In the genomic region with DNA sequence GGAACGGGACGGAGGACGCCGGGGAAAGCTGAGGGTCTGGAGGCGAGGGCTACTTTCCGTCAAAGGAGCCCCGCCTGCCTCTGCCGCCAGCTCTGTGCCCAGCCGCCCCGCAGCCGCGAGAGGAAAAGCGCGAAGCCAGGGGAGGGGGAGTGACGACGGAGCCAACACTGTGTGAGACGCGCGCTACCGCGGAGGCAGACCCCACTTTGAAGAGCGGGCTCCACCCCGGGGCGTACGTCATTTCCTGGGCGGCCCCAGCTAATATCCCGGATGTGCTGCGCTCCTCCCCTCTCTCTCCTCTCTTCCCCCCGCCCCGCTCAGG, we compare ENCODE assay signal across 8 mouse cellular contexts. TPM values are rescaled to one million over a fixed set of nuclear protein-coding genes. Genes with fewer than 3 reads are reported as not detected.
A peak's percentile ranks its signal among the peaks of the same experiment; 100 is the strongest.
DNase-seq lines count a peak whose midpoint lies in the region; TF ChIP-seq lines count a peak whose summit lies in the region.

No protein-coding gene starts in this region.

- WGBS in macrophage (ENCODE audit: missing documents), result 1% methylated on average over 27 of the region's 30 CpGs

- peak; percentile 96 for TF ChIP-seq POLR2A in cortical plate, adult 2 months (IDR thresholded peaks at IDR 0.05; ENCODE audit: extremely low read depth, insufficient read depth, low read length)

- peaks cover 2% of the 10 kb centered on the region; the same call in 1 of the 2 replicates for H3K4me1 ChIP-seq in cortical plate, adult 2 months (ENCODE audit: control insufficient read depth, insufficient read depth, low read length)

- H3K4me3 ChIP-seq in cortical plate, adult 2 months (ENCODE audit: insufficient read depth, low read length), result peak overlapping the region; percentile 100
- peak overlapping the region; percentile 97 for H3K4me3 ChIP-seq in left cerebral cortex, adult 2 months
- H3K4me3 ChIP-seq in macrophage (ENCODE audit: inconsistent target), result peak overlapping the region; percentile 66

- H3K36me3 ChIP-seq in macrophage (ENCODE audit: inconsistent target), result no peaks in the 10 kb centered on the region

- no peaks in the 10 kb centered on the region for H3K79me2 ChIP-seq in macrophage (ENCODE audit: inconsistent target)

- intact Hi-C loops in left cerebral cortex, adult 2 months (cut with DNase I), result loop anchor here (2.0 to 10.0 kb wide), 5 partner anchors 76 to 616 kb away; no protein-coding TSS in a partner anchor

- TF ChIP-seq CTCF in cortical plate, adult 2 months (IDR thresholded peaks at IDR 0.05; ENCODE audit: extremely low read depth, insufficient read depth, low read length), result no peak
- TF ChIP-seq CTCF in left cerebral cortex, adult 2 months (IDR thresholded peaks at IDR 0.05), result no peak

- peak overlapping the region; percentile 100 for H3K27ac ChIP-seq in cortical plate, adult 2 months (ENCODE audit: insufficient read depth, low read length)
- peak overlapping the region; percentile 100 for H3K27ac ChIP-seq in left cerebral cortex, adult 2 months
- peak overlapping the region; percentile 67 for H3K27ac ChIP-seq in macrophage

- peak; percentile 98 for DNase-seq in adipocyte (ENCODE audit: low spot score)
- peak; percentile 82 to 88 for DNase-seq in gastrocnemius, adult 8-10 months (ENCODE audit: low spot score in 2 of 2)
- DNase-seq in hindlimb bud, embryonic 11.5 days (ENCODE audit: extremely low spot score, low read depth, low spot score), result peak; percentile 80
- DNase-seq in left cerebral cortex, adult 2 months (ENCODE audit: extremely low spot score in 1 of 2, low spot score in 2 of 2), result peak; percentile 95 to 96
- DNase-seq in right cerebral cortex, adult 2 months (ENCODE audit: low spot score in 2 of 2), result peak; percentile 95 to 96
- peak; percentile 80 for DNase-seq in urinary bladder, postnatal 10 days (ENCODE audit: low spot score)

RNA-seq across cellular contexts. Expression of gene Rfx3, which starts 0.4 kb away (rescaled TPM):
- polyA plus RNA-seq in cortical plate, adult 2 months (2012; rRNA removed), result 12.5 and 14.7 TPM in 2 replicates
- 1 to 10 TPM; 1.6 to 3.1 (median 2.5) TPM for total RNA-seq in gastrocnemius, adult 8-10 months (2022)
- total RNA-seq in left cerebral cortex, adult 2 months (2021), result 10 to 100 TPM; 76.3 to 82.1 TPM
- 1 to 10 TPM in 25 of 26 experiments, under 1 TPM in 1; 0.59 to 7.8 (median 4.0) TPM for total RNA-seq in macrophage (2018; cell fraction: chromatin; rRNA removed)
- 1 to 10 TPM in 4 of 26 experiments, under 1 TPM in 22; 0.30 to 1.2 (median 0.64) TPM for total RNA-seq in macrophage (2018; cell fraction: cytosol; rRNA removed)
- total RNA-seq in macrophage (2018; cell fraction: nucleus; rRNA removed), result 1 to 10 TPM in 24 of 26 experiments, under 1 TPM in 2; 0.63 to 7.9 (median 2.2) TPM
- 0.26 to 0.59 TPM (median 0.30 TPM) in 3 replicates for polyA plus RNA-seq in macrophage (2018)

Comparison
In these comparisons a context has a peak if more than half of its experiments do, and no peak if none do; other contexts are left out.
1. Peak in every context shown above with its lines: DNase-seq, H3K4me3 ChIP-seq and H3K27ac ChIP-seq.
2. RNA of gene Rfx3, which starts 0.4 kb away (total RNA-seq): 76.3 to 82.1 TPM in left cerebral cortex, adult 2 months; 1.6 to 3.1 TPM in gastrocnemius, adult 8-10 months; every median in the first group is over 10 times any median in the second.